Mouse (Mus musculus) 3134 (cell line): ENCODE results near the gene Gtf2i.
A peak's percentile ranks its signal among the peaks of the same experiment; 100 is the strongest.
"Not testable (repeated sequence)": the region's sequence is repeated elsewhere in the genome, so short reads cannot be mapped to it uniquely, and the experiment has no call there.

Experiments
- DNase-seq: peaks from one replicate; pipeline ENCODE4 v3.0.0-alpha.2; 2011; ENCODE audit warnings: low spot score; ENCODE audit not compliant: insufficient read length; ENCODE audit errors: extremely low read depth

The Gtf2i gene

GRCm38 (mm10) chr5:134314688-134315622 lies at the start of gene Gtf2i:
Gtf2i (minus strand) TSS chr5:134314760.
- peak; percentile 98 for DNase-seq

- DNase-seq = no peak
Measured at GRCm38 (mm10) chr5:134359101-134359500, 44.5 kb upstream of the Gtf2i start.

- not testable (repeated sequence) for DNase-seq
Measured at GRCm38 (mm10) chr5:134355372-134355771, 40.8 kb upstream of the Gtf2i start.

- no peak for DNase-seq
Measured at GRCm38 (mm10) chr5:134353117-134353516, 38.6 kb upstream of the Gtf2i start.

- peak; percentile 72 for DNase-seq
Measured at GRCm38 (mm10) chr5:134352527-134353001, 38.0 kb upstream of the Gtf2i start.

- DNase-seq = peak; percentile 74
Measured at GRCm38 (mm10) chr5:134350660-134351059, 36.1 kb upstream of the Gtf2i start.

GRCm38 (mm10) chr5:134347066-134347465 lies 32.5 kb upstream of the Gtf2i start:
- DNase-seq = no peak

- DNase-seq = peak; percentile 27
Measured at GRCm38 (mm10) chr5:134345449-134345848, 30.9 kb upstream of the Gtf2i start.

- DNase-seq = no peak
Measured at GRCm38 (mm10) chr5:134344076-134344475, 29.5 kb upstream of the Gtf2i start.

- not testable (repeated sequence) for DNase-seq
Measured at GRCm38 (mm10) chr5:134343530-134343929, 29.0 kb upstream of the Gtf2i start.

- no peak for DNase-seq
Measured at GRCm38 (mm10) chr5:134342503-134343205, 28.1 kb upstream of the Gtf2i start.

GRCm38 (mm10) chr5:134341721-134342120 lies 27.2 kb upstream of the Gtf2i start:
- DNase-seq = no peak

GRCm38 (mm10) chr5:134341321-134341720 lies 26.8 kb upstream of the Gtf2i start:
- DNase-seq = no peak

- DNase-seq = no peak
Measured at GRCm38 (mm10) chr5:134340101-134340522, 25.6 kb upstream of the Gtf2i start.

- not testable (repeated sequence) for DNase-seq
Measured at GRCm38 (mm10) chr5:134337012-134337411, 22.5 kb upstream of the Gtf2i start.

GRCm38 (mm10) chr5:134332743-134333142 lies 18.2 kb upstream of the Gtf2i start:
- no peak for DNase-seq

GRCm38 (mm10) chr5:134330082-134330481 lies 15.5 kb upstream of the Gtf2i start:
- DNase-seq = no peak

GRCm38 (mm10) chr5:134329311-134329710 lies 14.8 kb upstream of the Gtf2i start:
- no peak for DNase-seq

GRCm38 (mm10) chr5:134328482-134329001 lies 14.0 kb upstream of the Gtf2i start:
- DNase-seq = no peak

- DNase-seq = no peak
Measured at GRCm38 (mm10) chr5:134325856-134326566, 11.5 kb upstream of the Gtf2i start.

GRCm38 (mm10) chr5:134323869-134324268 lies 9.3 kb upstream of the Gtf2i start:
- no peak for DNase-seq
